Mouse (Mus musculus) limb, embryonic 13.5 days (tissue): ENCODE measurements around the gene Dnah8. TPM values are rescaled to one million over a fixed set of nuclear protein-coding genes. Genes with fewer than 3 reads are reported as not detected.

Experiments
- ATAC-seq: fragments of 200-750 bp; cut with Nextera tagmentation; 2 replicates; pipeline ENCODE4 v1.8.0; 2017; ENCODE audit warnings: low read depth, moderate number of reproducible peaks, moderate TSS enrichment; ENCODE audit not compliant: low FRiP score
- H3K27ac ChIP-seq: fragments of 300-500 bp; sonication (generic); 2 replicates; pipeline ENCODE4 v1.5.1; 2015; ENCODE audit warnings: inconsistent platforms, mild to moderate bottlenecking, moderate library complexity
- H3K27me3 ChIP-seq: fragments of 300-500 bp; sonication (generic); 2 replicates; pipeline ENCODE4 v1.6.1; 2015; ENCODE audit warnings: mild to moderate bottlenecking, inconsistent platforms
- H3K36me3 ChIP-seq: fragments of 300-500 bp; sonication (generic); 2 replicates; pipeline ENCODE4 v1.6.1; 2015; ENCODE audit warnings: inconsistent platforms, mild to moderate bottlenecking, moderate library complexity
- H3K4me1 ChIP-seq: fragments of 300-500 bp; sonication (generic); 2 replicates; pipeline ENCODE4 v1.6.1; 2015; ENCODE audit warnings: inconsistent platforms
- H3K4me2 ChIP-seq: fragments of 300-500 bp; sonication (generic); replicated peaks from 2 replicates; pipeline ENCODE4 v1.6.1; 2015; ENCODE audit warnings: inconsistent platforms, mild to moderate bottlenecking, moderate library complexity
- H3K4me3 ChIP-seq: fragments of 300-500 bp; sonication (generic); 2 replicates; pipeline ENCODE4 v1.5.1; 2015; ENCODE audit warnings: moderate library complexity, mild to moderate bottlenecking, inconsistent platforms
- H3K9ac ChIP-seq: fragments of 300-500 bp; sonication (generic); 2 replicates; pipeline ENCODE4 v1.6.1; 2015; ENCODE audit warnings: mild to moderate bottlenecking, inconsistent platforms
- H3K9me3 ChIP-seq: fragments of 300-500 bp; sonication (generic); 2 replicates; pipeline ENCODE4 v1.6.1; 2016; ENCODE audit warnings: inconsistent platforms
- WGBS: fragments of 180-500 bp; shearing (Covaris S2); methylation state at CpG from one replicate; pipeline ENCODE4 v1.1.7; 2015; 5-methylcytosine and 5-hydroxymethylcytosine counted together
- polyA plus RNA-seq: library from polyadenylated mRNA; unstranded; fragments of >200 nt; fragmentation: Nextera tagmentation; extraction: Ambion mirVana; gene quantifications from 2 replicates; pipeline ENCODE4 v1.2.1, GENCODE M21; 2015

Gene Dnah8
- polyA plus RNA-seq, 1 experiment from 2014 or later, result 1.1 TPM

DNA sequence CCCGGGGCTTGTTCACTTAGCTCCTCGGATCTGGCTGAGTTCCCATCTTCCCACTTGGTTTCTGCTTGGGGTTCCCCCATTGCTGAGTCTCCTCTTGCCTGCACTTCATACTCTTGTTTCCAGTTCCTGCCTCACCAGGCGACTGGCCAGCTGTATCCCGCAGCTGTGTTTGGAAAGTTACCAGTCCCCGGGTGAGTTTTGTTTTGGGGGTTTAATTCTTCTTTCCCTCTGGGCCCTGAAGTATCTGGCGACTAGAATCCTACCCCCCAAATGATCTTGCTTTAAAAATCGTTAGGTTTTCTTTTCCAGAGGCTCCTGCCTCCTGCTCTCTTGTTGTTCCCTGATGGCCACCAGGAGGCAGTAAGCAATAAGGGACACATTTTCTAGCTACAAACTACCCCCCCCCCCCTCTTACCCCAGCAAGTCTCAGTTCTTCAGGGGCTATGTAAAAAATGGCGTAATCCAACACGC, 220.2 kb downstream of the Dnah8 start:
- no peak for ATAC-seq
- Histone ChIP-seq H3K4me1 (0 out of 2 replicates have a peak, but pooled peaks cover 4% of the 10 kb centered on the region), H3K27ac (no peak overlapping the region), H3K36me3 (no peaks in the 10 kb centered on the region), H3K4me3 (no peak overlapping the region), H3K9me3 (no peaks in the 10 kb centered on the region), H3K4me2 (no peak overlapping the region), H3K9ac (no peak overlapping the region), H3K27me3 (0 out of 2 replicates have a peak, but pooled peaks cover 5% of the 10 kb centered on the region)
- 40% methylated on average over 9 of the region's 9 CpGs for WGBS

DNA sequence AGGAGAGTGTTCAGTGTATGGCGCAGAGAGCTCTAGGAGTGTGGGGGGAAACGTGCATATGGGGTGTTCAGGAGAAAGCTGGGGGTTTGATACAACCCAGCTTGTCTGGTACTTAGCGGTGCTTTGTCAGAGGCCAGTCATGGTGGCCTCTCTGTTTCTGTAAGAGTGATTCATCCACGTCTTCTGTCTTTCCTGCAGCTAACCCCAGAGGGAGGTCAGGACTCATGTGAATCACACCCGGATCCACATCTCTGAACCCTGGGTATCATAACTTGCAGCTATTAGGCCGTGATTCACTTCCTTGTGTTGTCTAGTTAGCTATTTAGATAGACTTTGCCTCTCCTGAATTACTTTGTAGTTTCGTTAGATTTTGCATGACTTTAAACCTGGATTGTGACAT, 223.3 kb downstream of the Dnah8 start:
- H3K9ac ChIP-seq, result no peak overlapping the region
- no peak overlapping the region for H3K4me3 ChIP-seq
- no peak overlapping the region for H3K27ac ChIP-seq
- no peaks in the 10 kb centered on the region for H3K27me3 ChIP-seq
- ATAC-seq, result no peak
- H3K9me3 ChIP-seq, result no peaks in the 10 kb centered on the region
- 0 out of 2 replicates have a peak, but pooled peaks cover 4% of the 10 kb centered on the region for H3K4me1 ChIP-seq
- no peaks in the 10 kb centered on the region for H3K36me3 ChIP-seq
- H3K4me2 ChIP-seq, result no peak overlapping the region
- 83% methylated on average over 7 of the region's 7 CpGs for WGBS

DNA sequence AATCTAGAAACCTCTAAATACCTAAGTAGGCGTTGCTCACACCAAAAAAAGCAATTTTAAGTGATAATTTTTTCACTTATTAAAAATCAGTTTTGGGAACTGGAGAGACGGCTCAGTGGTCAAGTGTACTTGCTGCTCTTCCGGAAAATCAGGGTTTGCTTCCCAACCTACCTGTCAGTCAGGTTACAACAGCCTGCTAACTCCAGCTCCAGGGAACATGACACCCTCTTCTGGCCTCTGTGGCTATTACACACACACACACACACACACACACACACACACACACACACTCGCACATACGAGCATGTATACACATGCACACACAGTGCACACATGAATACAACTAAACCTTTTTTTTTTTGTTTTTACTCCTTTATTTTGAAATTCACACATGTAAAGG, 223.9 kb downstream of the Dnah8 start:
- no peaks in the 10 kb centered on the region for H3K36me3 ChIP-seq
- 0 out of 2 replicates have a peak, but pooled peaks cover 4% of the 10 kb centered on the region for H3K4me1 ChIP-seq
- no peak overlapping the region for H3K27ac ChIP-seq
- H3K4me3 ChIP-seq, result no peak overlapping the region
- no peak overlapping the region for H3K4me2 ChIP-seq
- no peaks in the 10 kb centered on the region for H3K9me3 ChIP-seq
- WGBS, result 92% methylated on average over 5 of the region's 5 CpGs
- no peak overlapping the region for H3K9ac ChIP-seq
- H3K27me3 ChIP-seq, result no peaks in the 10 kb centered on the region
- no peak for ATAC-seq

DNA sequence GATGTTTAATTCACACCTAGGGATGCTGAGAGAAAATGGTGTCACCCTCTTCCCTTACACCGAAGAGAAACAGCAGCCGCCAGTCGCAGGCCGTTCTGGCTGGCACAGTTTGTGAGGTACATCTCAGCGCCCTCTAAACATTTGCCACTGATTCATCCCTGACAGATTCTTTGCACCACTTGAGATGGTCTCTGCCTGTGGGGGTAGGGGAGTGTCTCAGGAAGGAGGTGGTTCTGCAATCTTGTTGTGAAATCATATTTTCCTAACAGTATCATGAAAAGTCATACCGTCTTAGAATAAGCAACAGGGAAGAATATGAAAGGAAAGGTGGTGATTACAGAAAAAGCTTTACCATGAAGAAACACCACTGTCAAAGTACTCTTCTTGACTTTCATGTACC, 224.7 kb downstream of the Dnah8 start:
- no peaks in the 10 kb centered on the region for H3K9me3 ChIP-seq
- H3K27me3 ChIP-seq, result no peaks in the 10 kb centered on the region
- no peak overlapping the region for H3K4me2 ChIP-seq
- 0 out of 2 replicates have a peak, but pooled peaks cover 4% of the 10 kb centered on the region for H3K4me1 ChIP-seq
- no peaks in the 10 kb centered on the region for H3K36me3 ChIP-seq
- H3K4me3 ChIP-seq, result no peak overlapping the region
- H3K9ac ChIP-seq, result no peak overlapping the region
- no peak for ATAC-seq
- H3K27ac ChIP-seq, result no peak overlapping the region
- 90% methylated on average over 6 of the region's 6 CpGs for WGBS

DNA sequence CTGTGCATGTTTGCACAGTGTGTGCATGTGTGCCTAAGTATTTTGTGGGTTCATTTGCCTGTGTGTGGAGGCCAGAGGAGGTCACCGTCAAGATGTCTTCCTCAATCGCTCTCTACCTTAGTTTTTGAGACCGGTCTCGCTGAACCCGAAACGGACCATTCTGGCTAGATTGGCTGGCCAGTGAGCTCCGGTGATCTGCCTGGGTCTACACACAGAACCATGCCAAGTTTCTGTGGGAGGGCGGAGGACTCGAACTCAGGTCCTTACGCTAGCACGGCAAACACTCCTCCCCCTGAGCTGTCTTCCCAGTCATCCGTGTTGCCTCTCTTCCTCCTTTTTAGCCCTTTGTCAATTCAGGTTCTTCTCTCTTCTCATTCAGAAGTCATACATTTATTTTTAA, 225.7 kb downstream of the Dnah8 start:
- no peak overlapping the region for H3K4me2 ChIP-seq
- WGBS, result 96% methylated on average over 12 of the region's 12 CpGs
- H3K36me3 ChIP-seq, result no peaks in the 10 kb centered on the region
- no peaks in the 10 kb centered on the region for H3K27me3 ChIP-seq
- no peak overlapping the region for H3K27ac ChIP-seq
- no peaks in the 10 kb centered on the region for H3K4me1 ChIP-seq
- no peaks in the 10 kb centered on the region for H3K9me3 ChIP-seq
- no peak for ATAC-seq
- no peak overlapping the region for H3K9ac ChIP-seq
- H3K4me3 ChIP-seq, result no peak overlapping the region

DNA sequence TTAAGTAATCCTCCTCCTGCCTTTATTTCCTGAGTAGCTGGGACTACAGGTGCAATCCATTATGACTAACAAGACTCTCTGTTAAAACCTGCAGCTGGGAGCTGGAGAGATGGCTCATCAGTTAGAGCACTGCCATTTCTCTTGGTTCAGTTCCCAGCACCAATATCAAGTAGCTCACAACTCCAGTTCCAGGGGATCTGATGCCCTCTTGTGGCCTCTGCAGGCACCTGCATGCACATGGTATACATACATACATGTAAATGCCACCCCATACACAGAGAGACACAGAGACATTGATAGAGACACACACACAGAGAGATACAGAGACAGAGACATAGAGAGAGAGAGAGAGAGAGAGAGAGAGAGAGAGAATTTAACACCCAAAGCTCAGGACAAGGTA, 228.2 kb downstream of the Dnah8 start:
- Histone ChIP-seq H3K27me3 (no peaks in the 10 kb centered on the region), H3K9me3 (no peaks in the 10 kb centered on the region), H3K36me3 (no peaks in the 10 kb centered on the region), H3K27ac (no peak overlapping the region), H3K4me2 (no peak overlapping the region), H3K9ac (no peak overlapping the region), H3K4me1 (no peaks in the 10 kb centered on the region), H3K4me3 (no peak overlapping the region)
- ATAC-seq, result no peak

DNA sequence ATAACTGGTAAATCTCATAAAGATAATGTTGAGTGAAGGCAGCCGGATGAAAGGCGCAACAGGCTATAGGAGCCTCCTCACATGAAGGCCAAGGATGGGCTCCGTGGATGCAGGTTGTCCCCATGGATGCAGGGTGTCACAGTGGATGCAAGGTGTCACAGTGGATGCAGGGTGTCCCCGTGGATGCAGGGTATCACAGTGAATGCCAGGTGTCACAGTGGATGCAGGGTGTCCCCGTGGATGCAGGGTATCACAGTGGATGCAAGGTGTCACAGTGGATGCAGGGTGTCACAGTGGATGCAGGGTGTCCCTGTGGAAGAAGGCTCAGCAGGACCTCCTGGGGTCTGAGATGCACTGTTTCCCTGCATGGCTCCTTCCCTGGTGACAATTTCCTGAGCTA, 233.2 kb downstream of the Dnah8 start:
- H3K4me3 ChIP-seq, result no peak overlapping the region
- H3K9me3 ChIP-seq, result no peaks in the 10 kb centered on the region
- no peak overlapping the region for H3K9ac ChIP-seq
- H3K27ac ChIP-seq, result no peak overlapping the region
- H3K27me3 ChIP-seq, result no peaks in the 10 kb centered on the region
- no peak for ATAC-seq
- 87% methylated on average over 5 of the region's 5 CpGs for WGBS
- H3K4me2 ChIP-seq, result no peak overlapping the region
- peaks cover 8% of the 10 kb centered on the region for H3K4me1 ChIP-seq
- no peaks in the 10 kb centered on the region for H3K36me3 ChIP-seq

DNA sequence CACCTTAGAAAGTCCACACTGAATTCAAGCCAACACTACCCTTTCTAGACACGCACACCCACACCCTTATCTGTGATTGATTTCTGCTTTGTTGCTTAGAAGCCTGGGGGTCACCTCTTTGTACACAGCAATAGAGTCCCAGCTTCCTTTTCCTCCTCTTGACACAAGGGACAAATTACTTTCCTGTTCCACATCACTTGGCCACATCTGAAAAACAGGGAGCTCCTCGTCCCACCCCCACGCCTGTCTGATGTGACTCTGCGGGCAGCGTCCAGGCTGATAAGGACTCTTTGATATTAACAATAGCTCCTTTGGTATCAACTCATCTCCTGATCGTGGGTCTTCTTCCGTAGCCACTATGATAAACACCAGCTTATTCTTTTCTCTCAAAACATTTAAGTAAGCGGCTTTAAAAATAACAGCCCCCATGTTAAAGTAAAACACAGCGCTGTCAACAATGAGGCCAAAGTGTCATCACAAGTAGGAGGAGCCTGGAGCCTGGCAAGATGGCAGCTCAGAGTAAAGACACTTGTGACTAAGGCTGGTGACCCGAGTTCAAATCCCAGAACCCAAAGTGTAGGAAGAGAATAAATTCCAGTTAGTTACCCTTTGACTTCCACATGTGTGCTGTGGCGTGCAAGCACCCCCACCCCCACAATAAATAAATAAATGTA, 234.6 kb downstream of the Dnah8 start:
- no peak for ATAC-seq

DNA sequence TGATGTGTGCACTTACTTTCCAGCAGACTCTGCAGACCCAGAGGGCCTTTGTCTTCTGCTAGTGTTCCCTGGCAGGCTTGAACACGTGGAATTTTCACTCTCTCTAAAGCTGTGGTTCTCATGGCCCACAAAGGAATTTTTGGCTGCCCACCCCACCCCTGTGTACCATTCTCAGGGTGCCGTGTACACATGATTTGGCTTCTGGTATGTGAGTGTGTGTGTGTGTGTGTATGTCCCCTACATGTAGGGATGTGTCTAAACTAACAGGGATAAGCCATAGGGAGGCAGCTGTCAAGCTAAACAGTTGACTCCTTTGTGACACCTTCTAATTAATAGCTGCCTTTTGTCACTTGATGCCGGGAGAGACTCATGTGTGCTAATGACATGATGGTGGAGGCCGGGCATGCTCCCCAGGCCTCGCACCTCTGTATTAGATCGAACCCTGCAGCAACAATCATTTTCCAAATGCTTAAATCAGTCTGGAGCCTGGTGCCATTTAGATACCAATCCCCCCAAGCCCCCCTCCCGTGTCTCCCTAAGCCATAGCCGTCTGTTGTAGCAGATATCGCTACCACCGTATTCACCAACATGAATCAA, 235.9 kb downstream of the Dnah8 start:
- WGBS, result 32% methylated on average over 10 of the region's 10 CpGs
- Histone ChIP-seq H3K27ac (no peak overlapping the region), H3K4me3 (no peak overlapping the region), H3K4me1 (peaks cover 8% of the 10 kb centered on the region), H3K9me3 (no peaks in the 10 kb centered on the region), H3K36me3 (no peaks in the 10 kb centered on the region), H3K9ac (no peak overlapping the region), H3K27me3 (no peaks in the 10 kb centered on the region), H3K4me2 (no peak overlapping the region)
- ATAC-seq, result no peak

More for the DNA sequence above, 234.6 kb downstream of the Dnah8 start:
- Histone ChIP-seq H3K4me3 (no peak overlapping the region), H3K4me2 (no peak overlapping the region), H3K27me3 (no peaks in the 10 kb centered on the region), H3K9ac (no peak overlapping the region), H3K36me3 (no peaks in the 10 kb centered on the region), H3K4me1 (peaks cover 8% of the 10 kb centered on the region), H3K27ac (no peak overlapping the region), H3K9me3 (no peaks in the 10 kb centered on the region)
- 71% methylated on average over 11 of the region's 11 CpGs for WGBS

DNA sequence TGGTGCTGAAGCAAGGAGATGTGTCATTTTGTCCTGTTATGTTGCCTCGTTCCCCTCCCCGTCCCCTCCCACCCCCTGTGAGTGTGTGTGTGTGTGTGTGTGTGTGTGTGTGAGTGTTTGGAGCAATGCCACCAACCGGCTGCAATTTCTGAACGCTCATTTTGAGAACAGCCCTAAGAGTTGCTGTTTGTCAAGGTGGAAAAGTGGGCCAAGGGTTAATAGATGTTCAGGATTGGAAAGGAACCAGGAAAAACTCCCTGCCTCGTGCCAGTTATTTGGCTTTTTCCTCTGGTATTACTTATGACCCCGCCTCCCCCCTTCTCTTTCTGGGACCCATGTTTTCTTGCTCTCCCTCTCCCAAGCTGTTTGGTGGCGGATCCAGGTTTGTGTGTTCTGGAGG, 236.5 kb downstream of the Dnah8 start:
- Histone ChIP-seq H3K27me3 (no peaks in the 10 kb centered on the region), H3K36me3 (no peaks in the 10 kb centered on the region), H3K4me3 (no peak overlapping the region), H3K9me3 (no peaks in the 10 kb centered on the region), H3K4me2 (no peak overlapping the region), H3K27ac (no peak overlapping the region), H3K9ac (no peak overlapping the region), H3K4me1 (peaks cover 8% of the 10 kb centered on the region)
- ATAC-seq, result no peak
- 50% methylated on average over 7 of the region's 7 CpGs for WGBS

DNA sequence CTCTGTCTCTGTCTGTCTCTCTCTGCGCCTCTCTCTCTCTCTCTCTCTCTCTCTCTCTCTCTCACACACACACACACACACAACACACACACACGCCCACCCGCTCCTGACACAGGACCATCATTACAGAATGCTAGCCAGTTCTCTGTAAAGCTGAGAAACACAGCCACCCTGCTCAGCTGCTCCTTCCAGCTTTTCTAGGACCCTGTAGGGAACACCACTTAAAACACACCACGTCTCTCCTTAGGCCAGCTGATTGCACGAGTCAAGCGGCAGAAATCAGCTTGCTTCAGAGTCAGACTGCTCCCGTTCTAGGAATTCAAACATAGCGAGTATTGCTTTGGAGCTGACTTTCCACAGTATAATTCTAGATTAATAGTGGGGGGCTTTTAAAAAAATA, 242.1 kb downstream of the Dnah8 start:
- no peak overlapping the region for H3K4me3 ChIP-seq
- ATAC-seq, result no peak
- H3K4me1 ChIP-seq, result no peaks in the 10 kb centered on the region
- no peak overlapping the region for H3K4me2 ChIP-seq
- WGBS, result 65% methylated on average over 8 of the region's 8 CpGs
- H3K36me3 ChIP-seq, result no peaks in the 10 kb centered on the region
- no peaks in the 10 kb centered on the region for H3K27me3 ChIP-seq
- no peaks in the 10 kb centered on the region for H3K9me3 ChIP-seq
- no peak overlapping the region for H3K9ac ChIP-seq
- H3K27ac ChIP-seq, result no peak overlapping the region

DNA sequence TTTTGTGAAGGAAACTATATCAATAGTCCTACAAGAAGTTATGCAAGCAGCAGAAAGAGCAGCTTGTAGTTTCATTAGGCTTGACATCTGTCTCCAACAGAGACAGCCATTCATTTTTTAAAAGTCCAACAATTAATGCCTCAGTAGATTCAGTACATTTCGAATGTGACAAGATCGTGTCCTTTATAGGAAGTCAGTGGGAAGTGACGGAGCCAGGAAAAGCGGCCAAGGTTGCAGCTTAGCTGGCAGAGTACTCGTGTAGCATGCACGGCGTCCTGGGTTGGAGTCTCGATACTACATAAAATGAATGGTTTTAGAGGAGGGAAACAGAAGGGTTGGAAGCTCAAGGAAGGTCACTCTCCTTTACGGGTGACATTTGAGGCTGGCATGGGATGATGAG, 242.8 kb downstream of the Dnah8 start:
- Histone ChIP-seq H3K9ac (no peak overlapping the region), H3K4me2 (no peak overlapping the region), H3K27ac (no peak overlapping the region), H3K27me3 (no peaks in the 10 kb centered on the region), H3K36me3 (no peaks in the 10 kb centered on the region), H3K4me1 (no peaks in the 10 kb centered on the region), H3K9me3 (no peaks in the 10 kb centered on the region), H3K4me3 (no peak overlapping the region)
- WGBS, result 89% methylated on average over 9 of the region's 9 CpGs
- ATAC-seq, result no peak

DNA sequence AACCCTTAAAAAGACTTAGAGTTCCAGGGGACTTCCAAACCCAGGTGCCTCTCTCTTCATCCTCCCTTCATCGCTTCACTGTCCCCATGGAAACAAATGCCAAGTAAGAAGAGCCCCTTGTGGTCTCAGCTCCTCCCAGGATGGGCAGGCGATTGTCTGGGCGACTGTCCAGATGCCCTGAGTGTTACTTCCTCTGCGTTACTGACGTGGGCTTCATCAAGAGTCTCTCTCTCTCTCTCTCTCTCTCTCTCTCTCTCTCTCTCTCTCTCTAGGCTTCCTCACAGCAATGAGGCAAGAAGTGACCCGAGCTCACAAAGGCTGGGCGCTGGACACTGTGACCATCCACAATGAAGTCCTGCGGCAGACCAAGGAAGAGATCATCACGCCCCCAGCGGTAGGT, 246.9 kb downstream of the Dnah8 start:
- no peak overlapping the region for H3K27ac ChIP-seq
- no peaks in the 10 kb centered on the region for H3K27me3 ChIP-seq
- H3K9ac ChIP-seq, result no peak overlapping the region
- H3K9me3 ChIP-seq, result 0 out of 2 replicates have a peak, but pooled peaks cover 5% of the 10 kb centered on the region
- no peaks in the 10 kb centered on the region for H3K36me3 ChIP-seq
- no peak for ATAC-seq
- H3K4me3 ChIP-seq, result no peak overlapping the region
- 36% methylated on average over 10 of the region's 10 CpGs for whole genome bisulfite sequencing
- no peaks in the 10 kb centered on the region for H3K4me1 ChIP-seq
- H3K4me2 ChIP-seq, result no peak overlapping the region
